Mouse (Mus musculus): ENCODE results near the gene Prpf3. TPM values are rescaled to one million over a fixed set of nuclear protein-coding genes. Genes with fewer than 3 reads are reported as not detected.
"Not testable (repeated sequence)": the region's sequence is repeated elsewhere in the genome, so short reads cannot be mapped to it uniquely, and the experiment has no call there.

Gene Prpf3
- polyA plus RNA-seq (2016; fragmentation: Nextera tagmentation; extraction: Ambion mirVana): 65.8 and 66.5 TPM in 2 replicates

GRCm38 (mm10) chr3:95855502-95856089, at the start of gene Prpf3:
Gene Prpf3 (minus strand): TSS chr3:95855885.
- peak; percentile 93 for DNase-seq (ENCODE audit: low spot score)
- Histone ChIP-seq H3K4me3 (peak within 1 kb of the TSS; percentile 95), H3K27me3 (ENCODE audit: low read depth, poor library complexity, severe bottlenecking) (no peaks in the 10 kb centered on the region), H3K27ac (replicated peaks) (peak within 1 kb of the TSS; percentile 93), H3K4me1 (peaks cover 16% of the 10 kb centered on the region), H3K36me3 (peaks cover 33% of the 10 kb centered on the region), H3K9me3 (replicated peaks) (no peaks in the 10 kb centered on the region)
- under 1% methylated on average over 56 of the region's 56 CpGs for WGBS

DNA sequence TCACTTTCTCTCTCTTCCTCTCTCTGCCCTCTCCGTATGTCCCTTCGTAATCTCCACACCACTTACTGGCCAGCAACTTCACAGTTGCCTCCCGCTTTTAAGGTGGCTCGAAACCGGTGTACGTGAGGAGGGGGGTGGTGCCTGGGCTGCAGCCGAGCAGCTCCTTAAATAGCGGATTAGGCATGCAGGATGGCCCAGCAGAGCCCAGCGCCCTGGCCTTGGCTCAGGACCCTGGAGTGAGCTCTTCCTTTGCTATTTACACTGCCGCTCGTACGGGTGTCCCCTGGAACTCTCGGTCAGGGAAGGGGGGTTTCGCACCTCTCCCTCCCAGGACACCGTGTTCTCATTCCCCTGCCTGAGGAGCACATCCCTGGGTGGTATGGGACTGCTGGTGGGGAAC, 48.9 kb upstream of the Prpf3 start, which contains the start of gene Car14:
TSS of gene Car14 (minus strand) at position 124 of the 400 bp plus-strand sequence.
- Histone ChIP-seq H3K27ac (replicated peaks) (peak within 1 kb of the TSS; percentile 93), H3K4me3 (peak within 1 kb of the TSS; percentile 59), H3K9me3 (replicated peaks) (no peaks in the 10 kb centered on the region), H3K4me1 (peaks cover 61% of the 10 kb centered on the region), H3K36me3 (peaks cover 24% of the 10 kb centered on the region), H3K27me3 (ENCODE audit: low read depth, poor library complexity, severe bottlenecking) (peaks cover 10% of the 10 kb centered on the region)
- 0% methylated on average over 15 of the region's 15 CpGs for WGBS
- DNase-seq (ENCODE audit: low spot score): peak; percentile 70

- WGBS: 0% methylated on average over 15 of the region's 15 CpGs
- Histone ChIP-seq H3K4me1 (peaks cover 64% of the 10 kb centered on the region), H3K27me3 (ENCODE audit: low read depth, poor library complexity, severe bottlenecking) (peaks cover 10% of the 10 kb centered on the region), H3K36me3 (peaks cover 30% of the 10 kb centered on the region), H3K9me3 (replicated peaks) (no peaks in the 10 kb centered on the region), H3K4me3 (peak overlapping the region; percentile 59), H3K27ac (replicated peaks) (peak overlapping the region; percentile 93)
- peak; percentile 63 for DNase-seq (ENCODE audit: low spot score)
Measured at GRCm38 (mm10) chr3:95903753-95904502, 48.2 kb upstream of the Prpf3 start.

DNA sequence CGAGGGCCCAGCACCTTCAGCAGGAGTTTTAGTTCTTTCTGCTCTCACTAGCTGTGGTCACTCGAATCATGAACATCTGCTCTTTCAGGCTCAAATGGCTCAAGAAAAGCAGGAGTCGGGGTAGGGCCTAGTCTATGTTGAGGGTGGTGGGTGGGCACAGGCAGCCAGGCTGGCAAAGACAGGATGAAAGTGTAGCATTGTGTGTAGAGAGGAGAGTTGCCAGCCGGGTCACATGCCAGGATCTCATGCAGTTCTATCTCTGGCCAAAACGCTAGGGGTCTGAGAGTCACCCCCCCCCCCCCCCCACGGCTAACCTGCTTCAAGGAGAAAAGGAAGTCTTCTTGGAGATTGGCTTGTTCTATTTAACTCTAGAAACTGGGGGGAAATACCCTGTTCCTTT, 47.0 kb upstream of the Prpf3 start:
- DNase-seq (ENCODE audit: low spot score): no peak
- no peaks in the 10 kb centered on the region for H3K9me3 ChIP-seq (replicated peaks)
- 44% methylated on average over 6 of the region's 6 CpGs for WGBS
- H3K4me1 ChIP-seq: peaks cover 64% of the 10 kb centered on the region
- H3K36me3 ChIP-seq: peaks cover 43% of the 10 kb centered on the region
- peak overlapping the region; percentile 93 for H3K27ac ChIP-seq (replicated peaks)
- peaks cover 6% of the 10 kb centered on the region for H3K27me3 ChIP-seq (ENCODE audit: low read depth, poor library complexity, severe bottlenecking)
- peak overlapping the region; percentile 59 for H3K4me3 ChIP-seq

DNA sequence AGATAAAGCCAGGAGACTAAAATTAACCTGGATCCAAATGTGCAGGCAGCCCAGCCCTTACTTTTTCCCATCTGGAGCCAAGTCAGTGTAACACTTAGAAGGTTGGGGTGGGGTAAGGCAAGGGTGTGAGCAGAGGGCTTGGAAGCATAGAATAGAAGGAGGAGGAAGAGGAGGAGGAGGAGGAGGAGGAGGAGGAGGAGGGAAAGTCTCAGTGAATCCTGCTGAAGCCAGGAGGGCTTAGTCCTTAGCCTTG, 46.6 kb upstream of the Prpf3 start:
- peak overlapping the region; percentile 59 for H3K4me3 ChIP-seq
- H3K27ac ChIP-seq (replicated peaks): peak overlapping the region; percentile 93
- no peak for DNase-seq (ENCODE audit: low spot score)
- H3K36me3 ChIP-seq: peaks cover 47% of the 10 kb centered on the region
- peaks cover 64% of the 10 kb centered on the region for H3K4me1 ChIP-seq
- H3K9me3 ChIP-seq (replicated peaks): no peaks in the 10 kb centered on the region
- H3K27me3 ChIP-seq (ENCODE audit: low read depth, poor library complexity, severe bottlenecking): peaks cover 3% of the 10 kb centered on the region; the same call in 1 of the 2 replicates

GRCm38 (mm10) chr3:95901616-95902372, 46.1 kb upstream of the Prpf3 start:
- Histone ChIP-seq H3K4me3 (peak overlapping the region; percentile 59), H3K4me1 (peaks cover 60% of the 10 kb centered on the region), H3K36me3 (peaks cover 47% of the 10 kb centered on the region), H3K9me3 (replicated peaks) (no peaks in the 10 kb centered on the region), H3K27me3 (ENCODE audit: low read depth, poor library complexity, severe bottlenecking) (no peaks in the 10 kb centered on the region), H3K27ac (replicated peaks) (peak overlapping the region; percentile 93)
- DNase-seq (ENCODE audit: low spot score): no peak
- 80% methylated on average over 9 of the region's 9 CpGs for WGBS

DNA sequence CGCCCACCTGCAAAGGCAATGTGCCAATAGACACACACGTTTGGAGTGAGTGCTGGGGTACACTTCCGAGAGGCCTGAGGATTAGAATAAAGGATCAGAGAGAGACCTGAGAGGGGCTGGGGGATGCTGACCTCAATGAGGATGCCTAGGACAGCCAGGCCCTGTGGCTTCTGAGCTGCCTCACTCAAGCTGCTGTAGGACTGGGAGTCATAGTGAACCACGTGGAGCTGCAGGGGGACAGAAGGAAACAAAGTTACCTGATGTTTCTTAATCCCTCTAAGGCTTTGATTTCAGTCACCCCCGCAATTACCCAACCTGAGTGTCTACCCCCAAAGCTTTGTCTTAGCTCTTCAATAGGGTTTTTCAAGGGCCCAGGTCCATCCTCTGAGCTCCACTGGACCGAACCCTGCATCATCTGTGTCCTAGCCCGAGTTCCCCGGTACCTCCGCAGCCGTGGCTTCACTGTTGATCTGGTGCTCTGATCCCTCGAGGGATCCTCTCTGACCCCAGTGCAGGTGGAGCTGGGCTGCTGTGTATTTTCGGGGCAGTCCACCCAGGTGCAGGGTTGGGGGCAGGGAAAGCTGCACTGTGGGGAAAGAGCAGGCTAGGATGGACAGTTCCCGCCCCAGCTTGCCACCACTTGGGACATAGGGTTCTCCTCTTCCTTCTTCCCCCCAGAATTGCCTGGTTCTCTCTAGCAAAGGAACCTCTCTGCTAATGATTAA, 44.3 kb upstream of the Prpf3 start:
- Histone ChIP-seq H3K9me3 (replicated peaks) (no peaks in the 10 kb centered on the region), H3K27me3 (ENCODE audit: low read depth, poor library complexity, severe bottlenecking) (no peaks in the 10 kb centered on the region), H3K27ac (replicated peaks) (0 out of 2 replicates have a peak overlapping the region, but pooled peaks have one; percentile 23), H3K4me3 (no peak overlapping the region), H3K4me1 (peaks cover 50% of the 10 kb centered on the region), H3K36me3 (peaks cover 54% of the 10 kb centered on the region)
- DNase-seq (ENCODE audit: low spot score): no peak
- 81% methylated on average over 13 of the region's 13 CpGs for WGBS

DNA sequence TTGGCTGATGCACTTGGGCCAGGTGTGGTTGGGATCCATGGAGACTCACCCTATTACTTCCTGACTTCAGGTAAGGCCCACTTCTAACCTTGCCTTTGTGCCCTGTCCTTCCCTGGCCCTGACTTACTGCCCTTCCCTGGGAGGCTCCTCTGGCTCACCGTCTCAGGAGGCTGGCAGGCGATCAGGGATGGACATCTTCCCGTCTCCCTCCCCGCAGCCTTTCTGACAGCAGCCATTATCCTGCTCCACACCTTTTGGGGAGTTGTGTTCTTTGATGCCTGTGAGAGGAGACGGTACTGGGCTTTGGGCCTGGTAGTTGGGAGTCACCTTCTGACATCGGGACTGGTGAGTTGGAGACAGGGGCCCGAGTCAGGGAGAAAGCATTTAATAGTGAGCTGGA, 39.8 kb upstream of the Prpf3 start:
- not testable (repeated sequence) for DNase-seq (ENCODE audit: low spot score); H3K27ac ChIP-seq (replicated peaks); H3K9me3 ChIP-seq (replicated peaks); H3K27me3 ChIP-seq (ENCODE audit: low read depth, poor library complexity, severe bottlenecking)
- Histone ChIP-seq H3K4me3 (0 out of 2 replicates have a peak overlapping the region, but pooled peaks have one; percentile 14), H3K4me1 (peaks cover 46% of the 10 kb centered on the region), H3K36me3 (peaks cover 39% of the 10 kb centered on the region)
- WGBS: 89% methylated on average over 7 of the region's 7 CpGs

- Histone ChIP-seq H3K27me3 (ENCODE audit: low read depth, poor library complexity, severe bottlenecking) (peaks cover 5% of the 10 kb centered on the region; the same call in 1 of the 2 replicates), H3K4me1 (peaks cover 43% of the 10 kb centered on the region), H3K36me3 (peaks cover 30% of the 10 kb centered on the region), H3K9me3 (replicated peaks) (no peaks in the 10 kb centered on the region), H3K27ac (replicated peaks) (peak overlapping the region; percentile 84), H3K4me3 (peak overlapping the region; percentile 80)
- peak; percentile 42 for DNase-seq (ENCODE audit: low spot score)
- 17% methylated on average over 16 of the region's 16 CpGs for WGBS
Measured at GRCm38 (mm10) chr3:95894317-95895160, 38.9 kb upstream of the Prpf3 start.

DNA sequence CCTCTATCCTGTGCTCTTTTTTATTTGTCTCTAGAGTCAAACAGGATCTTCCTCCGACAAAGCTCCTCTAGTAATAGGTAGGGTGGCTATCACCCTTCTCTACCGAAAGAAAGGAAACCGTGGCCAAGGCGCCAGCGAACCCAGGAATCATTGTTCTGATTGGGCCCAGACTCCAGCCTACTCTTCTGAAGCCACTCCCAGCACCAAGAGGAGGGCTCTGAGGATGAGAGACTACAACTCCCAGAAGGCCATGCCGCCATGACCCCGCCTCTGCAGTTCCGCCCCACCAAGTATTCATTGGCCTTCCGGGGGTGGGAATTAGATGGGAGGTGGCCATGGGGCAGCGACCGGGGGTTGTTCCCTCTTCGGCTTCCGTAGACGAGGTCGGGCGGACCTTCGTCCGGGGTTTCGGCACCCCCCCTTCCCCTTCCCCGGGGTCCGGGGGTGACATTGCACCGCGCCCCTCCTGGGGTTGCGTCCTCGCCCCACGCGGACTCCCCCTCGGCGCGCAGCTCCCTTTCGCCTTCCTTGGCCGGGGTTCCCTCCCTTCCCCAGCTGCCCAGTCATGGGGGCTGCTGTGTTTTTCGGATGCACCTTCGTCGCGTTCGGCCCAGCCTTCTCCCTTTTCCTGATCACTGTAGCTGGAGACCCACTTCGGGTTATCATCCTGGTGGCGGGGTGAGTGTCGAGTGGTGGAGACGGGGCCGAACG, 38.1 kb upstream of the Prpf3 start, which contains the start of gene Aph1a:
TSS of gene Aph1a (plus strand) at position 364 of the 711 bp plus-strand sequence.
- DNase-seq (ENCODE audit: low spot score): peak; percentile 96
- H3K4me3 ChIP-seq: peak within 1 kb of the TSS; percentile 80
- H3K27me3 ChIP-seq (ENCODE audit: low read depth, poor library complexity, severe bottlenecking); H3K9me3 ChIP-seq (replicated peaks): not testable (repeated sequence)
- peaks cover 41% of the 10 kb centered on the region for H3K4me1 ChIP-seq
- H3K36me3 ChIP-seq: peaks cover 22% of the 10 kb centered on the region
- peak within 1 kb of the TSS; percentile 84 for H3K27ac ChIP-seq (replicated peaks)
- under 1% methylated on average over 30 of the region's 43 CpGs for WGBS

GRCm38 (mm10) chr3:95893126-95893525, 37.4 kb upstream of the Prpf3 start:
- 30% methylated on average over 7 of the region's 7 CpGs for WGBS
- no peak for DNase-seq (ENCODE audit: low spot score)

More at GRCm38 (mm10) chr3:95893126-95893525, 37.4 kb upstream of the Prpf3 start:
- Histone ChIP-seq H3K4me3 (peak overlapping the region; percentile 80), H3K36me3 (peaks cover 16% of the 10 kb centered on the region), H3K27ac (replicated peaks) (peak overlapping the region; percentile 82), H3K27me3 (ENCODE audit: low read depth, poor library complexity, severe bottlenecking) (peaks cover 5% of the 10 kb centered on the region; the same call in 1 of the 2 replicates), H3K4me1 (peaks cover 41% of the 10 kb centered on the region), H3K9me3 (replicated peaks) (no peaks in the 10 kb centered on the region)
